Mouse (Mus musculus): ENCODE data around the gene Cbx8. TPM values are rescaled to one million over a fixed set of nuclear protein-coding genes. Genes with fewer than 3 reads are reported as not detected.

The Cbx8 gene
- total RNA-seq, 2 experiments from 2014 or later, result 1.3 to 3.3 TPM

GRCm38 (mm10) chr11:119080461-119081147 is 39.8 kb upstream of the Cbx8 start:
- no peak for ATAC-seq (replicated peaks; ENCODE audit: low FRiP score, poor library complexity, severe bottlenecking)

GRCm38 (mm10) chr11:119079445-119079837 is 38.7 kb upstream of the Cbx8 start:
- ATAC-seq (replicated peaks; ENCODE audit: low FRiP score, poor library complexity, severe bottlenecking), result no peak

- ATAC-seq (replicated peaks; ENCODE audit: low FRiP score, poor library complexity, severe bottlenecking), result no peak
These were observed 38.1 kb upstream of the Cbx8 start for GRCm38 (mm10) chr11:119078691-119079444.

GRCm38 (mm10) chr11:119077755-119078154 is 37.0 kb upstream of the Cbx8 start:
- no peak for ATAC-seq (replicated peaks; ENCODE audit: low FRiP score, poor library complexity, severe bottlenecking)

GRCm38 (mm10) chr11:119075805-119076204 is 35.0 kb upstream of the Cbx8 start:
- no peak for ATAC-seq (replicated peaks; ENCODE audit: low FRiP score, poor library complexity, severe bottlenecking)

- ATAC-seq (replicated peaks; ENCODE audit: low FRiP score, poor library complexity, severe bottlenecking), result no peak
These were observed 33.2 kb upstream of the Cbx8 start for GRCm38 (mm10) chr11:119073876-119074433.

GRCm38 (mm10) chr11:119072986-119073385 is 32.2 kb upstream of the Cbx8 start:
- no peak for ATAC-seq (replicated peaks; ENCODE audit: low FRiP score, poor library complexity, severe bottlenecking)

- ATAC-seq (replicated peaks; ENCODE audit: low FRiP score, poor library complexity, severe bottlenecking), result no peak
These were observed 31.5 kb upstream of the Cbx8 start for GRCm38 (mm10) chr11:119072239-119072638.

GRCm38 (mm10) chr11:119066841-119067240 is 26.1 kb upstream of the Cbx8 start:
- ATAC-seq (replicated peaks; ENCODE audit: low FRiP score, poor library complexity, severe bottlenecking), result no peak

GRCm38 (mm10) chr11:119059256-119059655 is 18.5 kb upstream of the Cbx8 start:
- no peak for ATAC-seq (replicated peaks; ENCODE audit: low FRiP score, poor library complexity, severe bottlenecking)

GRCm38 (mm10) chr11:119058041-119058995 is 17.5 kb upstream of the Cbx8 start:
- ATAC-seq (replicated peaks; ENCODE audit: low FRiP score, poor library complexity, severe bottlenecking), result no peak

- no peak for ATAC-seq (replicated peaks; ENCODE audit: low FRiP score, poor library complexity, severe bottlenecking)
These were observed 16.5 kb upstream of the Cbx8 start for GRCm38 (mm10) chr11:119057291-119057690.

GRCm38 (mm10) chr11:119056301-119057211 is 15.8 kb upstream of the Cbx8 start:
- no peak for ATAC-seq (replicated peaks; ENCODE audit: low FRiP score, poor library complexity, severe bottlenecking)

GRCm38 (mm10) chr11:119055571-119056131 is 14.9 kb upstream of the Cbx8 start:
- ATAC-seq (replicated peaks; ENCODE audit: low FRiP score, poor library complexity, severe bottlenecking), result no peak

- ATAC-seq (replicated peaks; ENCODE audit: low FRiP score, poor library complexity, severe bottlenecking), result no peak
These were observed 13.9 kb upstream of the Cbx8 start for GRCm38 (mm10) chr11:119054351-119055345.

- no peak for ATAC-seq (replicated peaks; ENCODE audit: low FRiP score, poor library complexity, severe bottlenecking)
These were observed 13.1 kb upstream of the Cbx8 start for GRCm38 (mm10) chr11:119053738-119054350.

- ATAC-seq (replicated peaks; ENCODE audit: low FRiP score, poor library complexity, severe bottlenecking), result no peak
These were observed 12.5 kb upstream of the Cbx8 start for GRCm38 (mm10) chr11:119053257-119053670.

All from erythroid progenitor cell, adult 5-6 weeks (primary cell).